Mouse (Mus musculus) inflammation-experienced regulatory T-cells, adult 6 months (primary cell): ENCODE results near the gene Megf8. TPM values are rescaled to one million over a fixed set of nuclear protein-coding genes. Genes with fewer than 3 reads are reported as not detected.

Experiments used
- ATAC-seq: one replicate; pipeline ENCODE4 v1.8.0; 2017
- polyA plus RNA-seq, 3 experiments: library from polyadenylated mRNA; unstranded; fragments of 100-300 nt; shearing (Covaris generic); gene quantifications; one replicate each; pipeline ENCODE4 v1.2.1; 2017

Megf8 gene
- polyA plus RNA-seq, result under 1 TPM in 2 of 3 experiments, not detected in 1; 0.13 to 0.31 TPM

- peak; percentile 88 for ATAC-seq
Observed at GRCm38 (mm10) chr7:25316532-25317445, at the start of gene Megf8. Gene Megf8 (plus strand): TSS chr7:25317164.

GRCm38 (mm10) chr7:25267301-25267750 is 49.6 kb upstream of the Megf8 start, which contains the start of gene Cic:
Gene Cic (plus strand): TSS chr7:25267704.
- peak; percentile 69 for ATAC-seq

GRCm38 (mm10) chr7:25267751-25268463 is 49.1 kb upstream of the Megf8 start:
- ATAC-seq, result peak; percentile 82

GRCm38 (mm10) chr7:25268588-25268987 is 48.4 kb upstream of the Megf8 start:
- no peak for ATAC-seq

- ATAC-seq, result no peak
Observed at GRCm38 (mm10) chr7:25269029-25269428, 47.9 kb upstream of the Megf8 start.

- no peak for ATAC-seq
Observed at GRCm38 (mm10) chr7:25269545-25270271, 47.3 kb upstream of the Megf8 start.

- ATAC-seq, result no peak
Observed at GRCm38 (mm10) chr7:25270652-25271633, 46.0 kb upstream of the Megf8 start.

GRCm38 (mm10) chr7:25271651-25272444 is 45.1 kb upstream of the Megf8 start:
- ATAC-seq, result no peak

GRCm38 (mm10) chr7:25272445-25273258 is 44.3 kb upstream of the Megf8 start:
- ATAC-seq, result no peak

GRCm38 (mm10) chr7:25273259-25274241 is 43.4 kb upstream of the Megf8 start:
- no peak for ATAC-seq

- ATAC-seq, result peak; percentile 42
Observed at GRCm38 (mm10) chr7:25274571-25274970, 42.4 kb upstream of the Megf8 start.

- no peak for ATAC-seq
Observed at GRCm38 (mm10) chr7:25274996-25275395, 42.0 kb upstream of the Megf8 start.

- ATAC-seq, result no peak
Observed at GRCm38 (mm10) chr7:25275555-25276298, 41.2 kb upstream of the Megf8 start.

- no peak for ATAC-seq
Observed at GRCm38 (mm10) chr7:25277405-25277804, 39.6 kb upstream of the Megf8 start.

GRCm38 (mm10) chr7:25277998-25278340 is 39.0 kb upstream of the Megf8 start:
- no peak for ATAC-seq

- ATAC-seq, result peak; percentile 71
Observed at GRCm38 (mm10) chr7:25278341-25279075, 38.5 kb upstream of the Megf8 start.
